Mouse (Mus musculus) kidney, adult 8-10 months (tissue): ENCODE results near the gene Asb2.

Experiments used
- DNase-seq, 2 experiments: peaks; one replicate each; pipeline ENCODE4 v3.0.0; 2022

Gene Asb2

DNA sequence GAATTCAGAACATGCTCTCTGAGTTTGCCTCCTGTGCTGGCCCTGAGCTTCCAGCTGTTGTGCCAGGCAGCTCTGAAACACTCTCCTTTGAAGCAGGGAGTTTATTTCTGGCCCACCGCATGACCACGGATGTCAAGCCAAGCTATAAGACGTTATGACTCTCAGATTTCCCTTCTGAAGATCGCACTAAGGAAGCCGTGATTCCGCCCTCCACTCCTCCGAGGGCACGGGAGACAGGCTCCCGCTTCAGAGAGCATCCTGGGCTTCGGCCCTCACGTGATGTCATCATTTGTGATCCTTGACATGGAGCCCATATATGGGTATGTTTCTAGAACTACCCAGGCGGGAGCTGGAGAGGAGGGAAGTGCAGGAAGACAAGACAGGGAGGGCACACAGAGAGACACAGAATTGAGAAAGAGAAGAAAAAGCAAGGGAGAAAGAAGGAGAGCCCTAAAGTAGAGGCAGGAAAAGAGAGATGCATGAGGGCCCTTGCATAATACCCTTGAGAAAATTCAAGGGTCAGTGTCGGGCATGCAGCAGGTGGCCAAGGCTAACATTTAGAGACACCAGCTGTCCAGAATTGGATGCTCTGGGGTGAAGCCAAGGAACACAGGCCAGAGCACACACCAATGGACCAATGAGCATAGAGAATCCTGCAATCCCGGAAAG, at the start of gene Asb2:
TSS of gene Asb2 (minus strand) at position 256 of the 669 bp plus-strand sequence.
- no peak for DNase-seq

DNA sequence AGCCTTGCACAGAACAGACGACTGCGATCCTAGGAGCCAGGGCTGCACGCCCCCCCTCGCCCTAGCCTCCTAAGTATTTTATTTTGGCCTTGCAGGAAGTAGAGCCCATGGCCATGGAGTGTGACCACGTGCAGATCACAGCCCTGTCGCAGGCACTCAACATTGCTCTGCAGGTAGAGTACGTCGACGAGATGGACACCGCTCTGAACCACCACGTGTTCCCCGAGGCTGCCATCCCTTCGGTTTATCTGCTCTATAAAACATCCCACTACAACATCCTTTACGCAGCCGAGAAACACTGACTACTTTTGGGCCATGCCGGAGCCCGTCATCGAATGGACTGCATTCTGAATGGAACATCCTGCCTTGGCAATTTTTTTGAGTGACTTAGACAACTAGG, 48.3 kb upstream of the Asb2 start:
- no peak for DNase-seq

DNA sequence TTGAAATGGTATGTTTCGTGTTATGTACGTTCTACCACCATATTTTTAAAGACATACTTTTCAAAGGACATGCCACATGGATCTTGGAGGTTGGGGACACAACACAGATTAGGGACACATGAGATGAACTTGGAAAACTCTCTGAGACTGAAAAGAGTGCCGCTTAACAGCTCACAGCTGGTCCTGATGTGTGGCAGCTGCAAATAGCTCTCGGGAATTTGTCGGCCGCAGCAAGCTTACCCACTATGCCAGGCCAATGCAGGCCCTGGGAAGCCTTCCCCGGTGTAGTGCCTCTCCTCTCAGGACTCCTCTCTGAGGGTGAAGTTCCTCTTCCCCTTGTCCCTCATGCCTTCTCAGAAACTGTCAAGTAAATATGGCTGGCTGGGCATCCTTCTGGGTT, 41.0 kb upstream of the Asb2 start:
- DNase-seq: no peak

DNA sequence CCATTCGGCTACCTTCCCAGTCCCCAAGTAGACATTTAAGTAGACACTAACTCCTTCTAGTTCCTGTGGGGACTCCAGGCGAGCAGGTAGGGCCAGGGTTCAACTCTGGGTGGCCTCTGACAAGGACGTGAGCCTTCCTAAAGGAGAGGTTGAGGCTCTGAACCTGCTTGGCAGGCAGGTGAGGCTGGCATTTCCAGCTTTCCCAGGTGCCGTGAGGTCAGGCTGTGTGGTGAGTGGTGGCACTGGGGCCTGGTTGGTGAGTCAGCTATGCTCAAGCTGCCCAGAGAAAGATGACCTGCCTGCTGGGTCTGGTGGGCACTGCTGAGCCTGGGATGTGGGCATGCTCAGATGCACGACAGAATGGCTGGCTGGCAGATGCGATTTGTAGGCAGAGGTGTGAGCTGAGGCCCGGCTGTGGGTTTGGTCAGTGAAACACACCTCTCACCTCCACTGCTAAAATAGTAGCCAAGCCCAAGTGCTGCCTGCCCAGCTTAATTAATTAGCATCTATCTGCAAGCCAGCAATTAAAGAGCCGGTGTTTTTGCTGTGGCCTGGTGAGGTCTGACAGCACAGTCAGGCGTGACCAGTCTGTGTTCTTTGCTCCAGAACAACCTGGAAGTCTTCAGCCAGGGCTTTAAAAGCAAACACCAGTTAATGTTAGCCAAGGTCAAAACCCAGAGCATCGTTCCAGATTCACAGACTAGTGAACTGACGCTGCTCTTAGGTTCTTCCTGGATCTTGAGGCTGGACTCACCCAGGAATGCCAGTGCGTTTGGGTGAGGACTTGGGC, 39.9 kb upstream of the Asb2 start:
- peak; percentile 56 to 68 for DNase-seq

DNA sequence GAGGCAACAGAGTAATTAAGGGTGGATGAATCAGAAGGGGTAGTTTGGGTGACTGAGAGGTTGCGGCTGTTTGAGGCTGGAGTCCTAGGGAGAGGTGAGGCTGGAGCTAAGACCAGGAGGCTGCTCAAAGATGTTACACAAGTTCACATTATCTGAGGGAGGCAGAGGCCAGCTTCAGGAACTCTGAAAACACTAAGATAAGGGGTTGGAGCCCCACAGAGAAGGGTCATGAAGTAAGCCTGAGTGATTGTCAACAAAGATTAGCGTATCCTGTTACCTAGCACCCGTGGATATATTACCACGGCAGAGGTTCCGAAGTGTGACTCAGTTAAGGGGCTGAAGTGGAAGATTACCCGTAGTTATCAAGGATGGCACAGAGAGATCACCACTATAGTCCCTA, 37.7 kb upstream of the Asb2 start:
- no peak for DNase-seq

DNA sequence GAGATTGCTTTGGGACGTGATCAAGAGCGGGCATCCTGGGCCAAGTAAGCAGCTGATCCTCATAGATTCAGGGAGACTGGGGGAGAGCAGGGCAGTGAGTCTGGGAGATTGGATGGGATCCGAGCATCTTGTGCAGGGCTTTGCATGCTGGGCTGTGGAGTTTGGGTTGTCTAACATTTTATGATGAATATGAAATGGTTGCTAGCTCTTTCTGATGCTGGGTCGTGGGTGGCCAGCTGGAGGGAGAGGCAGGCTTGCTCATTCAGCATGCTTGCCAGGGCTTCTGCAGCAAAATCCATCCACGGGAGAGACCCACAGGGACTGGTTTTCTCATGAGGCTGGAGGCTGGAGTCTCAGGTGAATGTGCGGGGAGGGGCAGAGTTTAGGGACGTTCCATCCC, 35.3 kb upstream of the Asb2 start:
- no peak for DNase-seq

DNA sequence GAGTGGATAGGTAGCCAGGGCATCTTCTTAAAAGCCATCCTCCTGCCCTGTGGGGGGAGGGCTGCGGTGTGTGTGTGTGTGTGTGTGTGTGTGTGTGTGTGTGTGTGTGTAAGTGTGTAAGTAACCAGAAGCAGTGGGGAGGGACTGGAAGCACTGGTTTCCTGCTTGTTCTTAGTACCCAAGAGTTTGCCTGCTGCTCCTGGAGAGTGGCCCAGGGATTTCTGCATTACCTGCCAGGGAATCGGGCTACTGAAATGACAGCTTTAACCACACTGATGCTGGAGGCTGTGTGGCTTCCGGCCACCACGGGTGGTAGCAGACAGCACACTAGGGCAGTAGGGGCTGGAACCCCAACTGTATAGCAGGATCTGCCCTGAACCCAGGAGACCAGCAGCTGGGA, 34.2 kb upstream of the Asb2 start:
- no peak for DNase-seq

DNA sequence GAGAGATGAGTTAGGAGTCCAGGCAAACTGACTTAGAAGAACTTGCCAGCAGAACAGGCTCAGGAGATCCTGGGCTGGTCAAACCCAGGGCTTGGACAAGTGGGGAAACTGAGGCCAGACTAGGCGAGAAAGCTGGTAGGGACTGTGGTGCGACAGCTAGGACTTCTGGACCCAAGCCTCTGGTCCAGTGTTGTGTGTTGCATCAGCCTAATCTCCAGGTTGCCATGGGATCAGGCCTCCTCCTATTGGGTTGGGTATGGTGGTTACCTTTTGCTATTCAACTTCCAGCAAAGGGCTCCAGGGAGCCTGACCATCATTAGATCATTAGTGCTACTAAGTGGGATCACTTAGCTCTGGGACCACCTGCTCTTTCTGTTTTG, 33.5 kb upstream of the Asb2 start:
- DNase-seq: no peak

DNA sequence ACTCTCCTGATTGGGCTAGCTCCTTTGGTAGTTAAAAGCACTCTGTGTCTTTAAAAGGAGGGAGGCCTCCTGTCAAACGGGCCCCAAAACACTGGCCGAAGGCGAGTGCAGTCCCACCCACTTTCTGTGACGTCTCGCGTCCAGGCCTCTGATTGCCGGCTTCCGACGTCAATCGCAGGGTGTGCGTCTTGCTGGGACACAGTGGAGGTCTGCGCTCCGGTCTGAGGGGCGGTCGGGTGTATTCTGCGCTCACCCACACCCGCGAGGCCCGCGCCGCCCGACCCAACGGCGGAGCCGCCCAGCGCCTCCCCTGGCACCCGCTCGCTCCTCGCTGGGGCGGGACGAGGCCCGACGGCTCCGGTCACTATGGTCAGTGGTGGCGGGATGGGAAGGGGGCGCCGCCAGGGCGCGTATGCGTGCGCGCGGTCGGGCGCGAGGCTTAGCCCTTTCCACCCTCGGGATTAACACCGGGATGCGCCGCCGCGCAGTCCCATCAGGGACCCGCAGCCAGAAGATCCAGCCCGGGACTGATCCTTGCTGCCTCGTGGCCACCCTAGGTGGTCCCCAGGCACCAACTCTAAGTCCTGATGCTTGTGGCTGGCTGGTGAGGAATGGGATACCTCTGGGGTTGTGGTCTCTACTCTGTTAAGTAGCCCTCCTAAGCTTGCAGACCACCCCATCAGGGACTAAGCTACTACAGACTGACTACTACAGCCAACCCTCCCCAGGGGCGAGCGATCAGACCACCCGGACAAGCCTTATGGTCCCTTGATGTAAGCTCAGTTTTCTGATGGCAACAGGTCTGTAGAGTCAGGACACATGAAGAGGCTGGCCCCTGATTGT, 32.9 kb upstream of the Asb2 start, which contains the start of gene Otub2:
TSS of gene Otub2 (plus strand) at position 178 of the 843 bp plus-strand sequence.
- DNase-seq: peak; percentile 97

DNA sequence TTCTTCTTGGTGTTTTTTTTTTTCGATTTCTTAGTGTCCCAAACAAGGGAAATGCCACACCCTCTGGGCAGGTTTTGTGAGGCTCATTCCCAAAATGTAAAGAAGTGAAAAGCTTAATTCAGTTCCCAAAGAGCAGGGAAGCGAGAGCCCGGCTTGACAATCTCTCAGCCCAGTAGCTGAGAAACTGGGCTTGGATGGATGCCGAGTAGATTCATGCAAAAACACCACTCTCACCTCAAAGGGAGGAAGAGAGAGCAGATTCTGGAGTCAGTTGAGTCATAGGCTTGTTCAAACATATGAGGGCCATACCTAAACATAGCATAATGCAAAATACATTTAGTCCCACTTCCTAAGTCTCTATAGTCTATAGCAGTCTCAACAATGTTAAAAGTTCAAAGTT, 24.4 kb upstream of the Asb2 start:
- no peak for DNase-seq

DNA sequence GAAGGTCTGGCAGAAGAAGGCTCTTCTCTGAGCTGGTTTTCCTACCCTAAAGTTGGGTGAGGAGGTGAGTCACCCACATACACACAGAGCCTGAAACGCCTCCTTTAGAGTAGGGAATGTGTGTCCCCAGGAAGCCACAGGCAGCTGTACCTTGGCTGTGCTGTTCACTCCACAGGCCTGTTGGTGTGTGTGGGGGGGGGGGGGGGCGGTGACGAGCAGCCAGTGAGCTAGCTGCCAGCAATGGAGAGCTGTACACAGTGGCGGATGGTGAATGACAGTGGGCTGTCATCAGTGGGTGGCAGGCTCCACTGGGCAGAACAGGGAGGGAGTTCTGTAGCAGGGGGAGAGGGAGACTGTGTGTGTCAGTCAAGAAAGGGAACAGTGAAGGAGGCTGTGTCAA, 21.0 kb upstream of the Asb2 start:
- DNase-seq: no peak

DNA sequence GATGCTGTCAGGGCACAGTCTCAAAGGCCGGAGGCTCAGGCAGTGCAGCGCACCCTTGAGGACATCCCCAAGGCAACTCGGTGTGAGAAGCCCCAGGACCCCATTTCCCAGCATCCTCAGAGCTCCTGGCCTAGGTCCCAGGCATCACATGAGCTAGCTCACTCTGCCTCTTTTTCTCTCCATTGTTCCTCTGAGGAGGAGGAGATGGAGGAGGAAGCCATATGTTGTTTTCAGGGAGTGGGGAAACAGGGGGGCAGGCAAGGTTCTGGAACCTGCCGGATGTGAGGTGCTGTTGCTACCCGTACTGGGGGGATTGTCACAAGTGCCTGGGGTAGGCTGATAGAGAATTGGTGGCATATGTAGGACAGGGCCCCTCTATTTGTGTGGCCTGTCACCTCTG, 20.3 kb upstream of the Asb2 start:
- no peak for DNase-seq

DNA sequence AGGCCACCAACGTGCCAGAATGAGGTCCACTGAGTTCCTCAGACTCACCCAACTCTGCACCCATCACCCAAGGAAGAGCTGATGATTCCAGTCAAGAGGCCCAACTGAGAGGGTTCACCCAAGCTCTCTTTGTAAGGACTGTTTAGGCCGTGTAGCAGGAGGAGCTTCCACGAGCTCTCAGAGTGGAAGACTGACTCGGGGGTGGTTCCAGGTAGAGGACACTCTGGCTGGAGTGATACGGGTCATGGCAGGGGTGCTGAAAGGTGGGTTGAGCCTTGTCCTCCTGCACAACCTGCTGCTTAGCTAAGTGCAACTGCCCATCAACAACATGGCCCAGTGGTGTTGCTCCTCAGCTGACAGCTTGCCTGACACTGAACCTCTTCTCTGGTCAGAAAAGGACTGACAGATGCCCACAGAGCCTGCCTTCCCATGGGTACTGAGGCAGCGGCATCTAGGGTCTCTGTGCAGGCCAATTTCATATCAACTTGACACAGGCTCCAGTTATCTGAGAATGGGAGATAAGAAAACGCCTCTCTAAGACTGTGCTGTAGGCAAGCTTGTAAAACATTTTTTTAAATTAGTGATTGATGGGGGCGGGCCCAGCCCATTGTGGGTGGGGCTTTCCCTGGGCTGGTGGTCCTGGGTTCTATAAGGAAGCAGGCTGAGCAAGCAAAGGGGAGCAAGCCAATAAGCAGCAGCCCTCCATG, 17.9 kb upstream of the Asb2 start:
- DNase-seq: no peak

DNA sequence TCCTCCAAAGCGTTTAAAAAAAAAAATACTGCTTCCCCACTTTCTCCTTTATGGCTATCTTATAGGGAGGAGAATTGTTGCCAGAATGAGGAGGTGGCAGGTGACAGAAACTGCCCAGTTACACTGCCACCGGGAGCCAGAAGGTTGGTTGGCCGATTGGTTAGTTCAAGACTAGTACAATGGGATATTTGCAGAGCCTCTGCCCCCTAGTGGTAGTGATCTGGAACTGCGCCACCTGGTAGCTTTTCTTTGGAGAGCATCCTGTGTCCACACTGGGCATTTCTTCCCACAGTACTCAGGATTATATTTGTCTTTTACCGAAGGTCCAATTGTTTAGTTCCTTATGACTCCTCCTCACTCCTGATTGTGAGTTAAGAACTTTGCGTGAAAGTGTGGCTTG, 15.9 kb upstream of the Asb2 start:
- DNase-seq: peak; percentile 28 to 67

DNA sequence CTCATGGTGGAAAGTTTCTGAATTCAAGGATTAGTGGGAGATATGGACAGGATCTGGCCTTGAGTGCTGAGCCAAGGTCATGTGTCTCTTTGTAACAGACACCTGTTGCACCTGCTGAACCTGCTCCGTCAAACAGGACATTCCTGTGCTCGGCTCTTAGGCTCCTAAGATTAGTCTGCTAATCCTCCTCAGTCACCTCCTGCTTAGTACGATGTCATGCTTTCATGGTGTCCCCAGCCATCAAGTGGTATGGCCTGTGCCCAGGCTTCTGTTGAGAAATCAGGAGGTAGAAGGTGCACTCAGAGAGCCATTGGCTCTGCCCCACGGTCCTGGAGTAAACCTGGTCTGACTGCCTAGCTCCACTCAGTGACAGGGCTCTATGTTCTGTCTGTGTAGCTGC, 15.1 kb upstream of the Asb2 start:
- DNase-seq: no peak

DNA sequence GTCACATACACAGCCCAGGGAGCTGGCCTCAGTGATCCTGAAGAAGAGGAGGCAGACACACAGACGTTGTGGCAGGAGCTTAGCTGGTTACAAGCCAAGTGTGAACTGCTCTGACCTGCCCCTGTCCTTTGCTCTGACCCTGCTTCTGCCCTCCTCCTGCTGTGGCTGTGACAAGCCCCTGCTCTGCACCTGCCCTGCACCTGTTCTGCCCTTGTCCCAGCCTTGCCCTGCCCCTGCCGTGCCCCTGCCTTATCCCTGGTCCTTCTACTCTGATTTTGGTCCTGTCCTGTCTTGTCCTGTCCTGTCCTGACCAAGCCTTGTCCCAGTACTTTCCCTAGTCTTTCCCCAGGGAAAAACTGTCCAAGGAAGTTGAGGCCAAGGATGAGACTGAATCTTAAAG, 13.0 kb upstream of the Asb2 start:
- DNase-seq: no peak

DNA sequence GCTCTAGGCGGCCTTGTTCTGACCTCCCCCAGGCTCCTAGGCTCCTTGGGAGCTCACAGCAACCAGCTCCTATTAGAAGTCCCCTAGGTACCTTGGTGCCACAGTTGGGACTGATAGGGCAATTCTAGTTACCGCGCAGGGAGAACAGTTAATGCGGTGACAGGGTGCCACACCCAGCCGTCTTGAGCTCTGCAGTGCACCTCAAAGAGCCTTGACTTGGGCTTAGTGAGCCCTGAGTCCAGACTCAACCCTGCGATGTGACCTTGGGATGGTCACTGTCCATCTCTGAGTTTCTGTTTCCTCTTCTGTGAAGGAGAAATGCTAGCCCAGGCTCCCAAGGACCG, 12.5 kb upstream of the Asb2 start:
- DNase-seq: no peak

DNA sequence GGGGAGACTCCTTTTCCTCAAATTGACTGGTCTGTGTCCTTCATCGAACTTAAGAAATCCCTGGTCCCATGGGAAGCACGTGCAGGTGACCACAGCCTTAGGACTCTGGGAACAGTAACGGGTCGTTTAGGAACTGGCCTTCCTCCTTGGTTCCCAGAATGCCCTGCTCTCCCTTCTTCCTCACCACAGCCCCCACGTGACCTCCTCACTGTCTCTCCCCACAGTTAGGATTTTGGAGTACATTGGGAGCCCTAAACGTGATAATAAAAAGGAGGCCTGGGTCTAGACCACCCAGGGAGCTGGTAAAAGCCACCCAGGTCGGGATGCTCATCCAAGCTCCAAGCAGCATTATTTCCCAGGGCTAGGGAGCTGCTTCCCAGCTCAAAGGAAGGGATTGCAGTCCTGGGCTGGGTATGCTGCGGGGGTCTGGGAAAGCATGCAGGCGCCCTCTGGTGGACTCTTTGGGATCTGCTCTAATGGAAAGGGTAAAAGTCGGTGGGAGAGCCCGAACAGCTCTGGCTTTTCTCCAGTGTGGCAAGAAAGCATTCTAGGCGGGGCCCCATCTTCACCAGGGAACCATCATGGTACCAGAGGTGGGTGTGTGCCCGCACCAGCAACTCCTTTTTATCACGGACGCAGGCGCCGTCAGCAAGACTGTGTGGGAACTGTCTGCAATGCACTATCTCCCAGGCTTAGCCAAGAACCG, 12.0 kb upstream of the Asb2 start:
- DNase-seq: peak in 1 of 2 experiments; percentile 71

DNA sequence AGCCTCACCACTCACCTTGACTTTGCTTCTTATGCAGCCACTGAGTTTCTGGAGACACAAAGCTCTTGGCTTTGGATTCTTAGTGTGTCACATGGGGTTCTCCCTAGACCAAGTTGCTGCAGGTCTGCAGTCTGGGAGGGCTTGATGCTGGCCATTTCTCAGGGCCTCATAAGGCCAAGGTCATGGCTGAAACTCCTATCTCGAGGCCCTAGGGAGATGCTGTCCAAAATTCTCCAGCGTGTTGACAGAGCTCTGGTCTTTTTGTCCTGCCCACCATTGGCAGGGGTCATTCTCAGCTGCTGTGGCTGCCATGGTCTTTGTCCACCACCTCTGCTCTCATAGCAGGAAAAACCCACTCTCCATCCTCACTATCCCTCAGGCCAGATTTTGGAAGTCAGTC, 11.4 kb upstream of the Asb2 start:
- DNase-seq: no peak

DNA sequence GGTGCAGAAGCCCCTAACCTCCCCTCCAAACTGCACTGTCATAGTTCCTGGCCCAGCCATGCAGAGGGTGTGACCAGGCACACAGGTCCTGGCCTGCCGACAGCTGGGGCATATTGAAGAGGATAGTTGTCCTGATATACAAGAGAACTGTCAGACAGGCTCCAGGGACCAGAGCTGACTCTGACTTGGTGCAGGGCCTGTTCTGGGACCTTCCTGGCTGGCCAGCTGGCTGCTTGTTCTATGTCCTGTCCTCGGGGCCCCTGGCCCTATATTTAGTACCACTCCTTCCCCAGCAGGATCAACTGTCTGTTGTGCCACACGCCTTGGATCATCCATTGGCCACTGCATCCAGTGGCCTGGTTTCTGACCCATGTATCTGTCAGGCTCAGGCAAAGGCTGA, 6.5 kb upstream of the Asb2 start:
- no peak for DNase-seq

DNA sequence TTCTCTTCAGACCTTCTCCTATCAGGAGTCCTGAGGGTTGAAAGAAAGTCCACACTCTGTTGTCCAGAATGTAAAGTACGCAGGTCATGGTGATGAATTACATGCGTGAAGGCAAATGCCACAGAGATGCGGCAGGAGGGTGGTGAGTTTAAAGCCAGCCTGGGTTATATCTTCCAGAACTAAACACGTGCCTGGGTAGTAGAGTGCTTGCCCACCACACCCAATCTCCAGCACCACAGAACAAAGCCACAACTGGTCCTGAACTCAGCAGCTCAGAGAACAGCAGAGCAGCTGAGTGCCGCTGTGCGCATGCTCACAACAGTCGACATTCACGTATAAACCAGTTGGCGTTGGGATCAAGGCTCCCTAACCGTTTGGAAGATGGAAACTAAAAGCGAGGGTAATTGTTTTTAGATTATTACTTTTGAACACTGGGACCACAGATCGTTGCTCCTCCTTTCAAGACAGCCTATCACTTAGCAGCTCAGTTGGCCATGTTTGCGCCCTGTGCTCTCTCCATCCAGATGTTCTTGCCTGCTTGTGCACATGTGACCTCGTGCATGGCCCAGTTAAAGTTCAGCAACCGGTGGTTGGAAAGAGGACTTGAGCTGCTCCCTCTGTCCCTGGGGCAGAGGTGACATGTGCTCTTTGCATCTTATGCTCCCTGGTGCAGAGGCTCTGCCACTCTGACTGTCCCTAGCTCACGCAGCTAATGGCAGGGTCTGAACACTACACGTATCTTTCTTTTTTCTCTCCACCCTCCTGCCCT, 5.9 kb upstream of the Asb2 start:
- DNase-seq: no peak

DNA sequence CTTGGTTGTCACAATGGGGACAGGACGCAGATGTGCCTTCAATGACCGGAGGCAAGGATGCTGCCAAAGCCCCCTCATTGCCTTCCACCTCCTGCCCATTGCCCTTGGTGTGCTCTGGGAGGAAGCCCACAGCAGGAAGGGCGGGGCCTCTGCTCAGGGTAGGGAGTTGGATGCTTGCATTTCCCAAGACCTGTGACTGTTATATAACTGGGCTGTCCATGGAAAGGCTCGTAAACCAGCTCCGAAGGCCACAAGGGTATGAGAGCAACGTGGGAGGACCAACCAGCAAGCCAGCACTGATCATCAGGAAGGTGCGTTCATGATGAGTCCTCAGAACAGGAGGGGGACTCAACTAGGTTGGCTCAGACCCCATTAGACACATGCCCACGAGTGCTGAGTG, 5.0 kb upstream of the Asb2 start:
- no peak for DNase-seq
